Mouse (Mus musculus): Measurements from ENCODE around the gene Dnttip2. TPM values are rescaled to one million over a fixed set of nuclear protein-coding genes. Genes with fewer than 3 reads are reported as not detected.
A peak's percentile ranks its signal among the peaks of the same experiment; 100 is the strongest.
"Not testable (repeated sequence)": the region's sequence is repeated elsewhere in the genome, so short reads cannot be mapped to it uniquely, and the experiment has no call there.

Dnttip2 gene
- 63.8 and 65.0 TPM in 2 replicates for polyA plus RNA-seq (2015; fragmentation: Nextera tagmentation; extraction: Ambion mirVana)

- Histone ChIP-seq H3K4me3 (replicated peaks) (peak within 1 kb of the TSS; percentile 81), H3K4me1 (peaks cover 31% of the 10 kb centered on the region), H3K9ac (peak within 1 kb of the TSS; percentile 86), H3K36me3 (peaks cover 42% of the 10 kb centered on the region), H3K27me3 (no peaks in the 10 kb centered on the region), H3K27ac (replicated peaks) (peak within 1 kb of the TSS; percentile 61), H3K4me2 (replicated peaks) (peak within 1 kb of the TSS; percentile 53), H3K9me3 (replicated peaks) (no peaks in the 10 kb centered on the region)
- ATAC-seq (ENCODE audit: insufficient number of reproducible peaks, low FRiP score, low TSS enrichment, low read depth), result peak; percentile 97
- under 1% methylated on average over 57 of the region's 57 CpGs for WGBS
Measured at GRCm38 (mm10) chr3:122274241-122275024, at the start of gene Dnttip2. Dnttip2 (plus strand) TSS chr3:122274388.

- H3K27ac ChIP-seq (replicated peaks); H3K27me3 ChIP-seq; H3K4me2 ChIP-seq (replicated peaks); H3K4me3 ChIP-seq (replicated peaks); ATAC-seq (ENCODE audit: insufficient number of reproducible peaks, low FRiP score, low TSS enrichment, low read depth); H3K9me3 ChIP-seq (replicated peaks); H3K9ac ChIP-seq; H3K4me1 ChIP-seq; H3K36me3 ChIP-seq: not testable (repeated sequence)
- 46% methylated on average over 6 of the region's 6 CpGs for WGBS
Measured at GRCm38 (mm10) chr3:122226972-122227371, 47.2 kb upstream of the Dnttip2 start.

- no peak for ATAC-seq (ENCODE audit: insufficient number of reproducible peaks, low FRiP score, low TSS enrichment, low read depth)
- Histone ChIP-seq H3K4me3 (replicated peaks) (no peak overlapping the region), H3K9me3 (replicated peaks) (no peaks in the 10 kb centered on the region), H3K27ac (replicated peaks) (no peak overlapping the region), H3K9ac (no peak overlapping the region), H3K36me3 (no peaks in the 10 kb centered on the region), H3K27me3 (no peaks in the 10 kb centered on the region), H3K4me1 (no peaks in the 10 kb centered on the region), H3K4me2 (replicated peaks) (no peak overlapping the region)
- WGBS, result 50% methylated on average over 1 of the region's 1 CpGs
Measured at GRCm38 (mm10) chr3:122235772-122236171, 38.4 kb upstream of the Dnttip2 start.

GRCm38 (mm10) chr3:122242876-122243275 lies 31.3 kb upstream of the Dnttip2 start:
- no peaks in the 10 kb centered on the region for H3K27me3 ChIP-seq
- peaks cover 21% of the 10 kb centered on the region for H3K4me1 ChIP-seq
- no peak overlapping the region for H3K4me2 ChIP-seq (replicated peaks)
- H3K27ac ChIP-seq (replicated peaks), result no peak overlapping the region
- no peaks in the 10 kb centered on the region for H3K9me3 ChIP-seq (replicated peaks)
- WGBS, result 38% methylated on average over 6 of the region's 6 CpGs
- H3K36me3 ChIP-seq, result no peaks in the 10 kb centered on the region
- no peak overlapping the region for H3K4me3 ChIP-seq (replicated peaks)
- no peak for ATAC-seq (ENCODE audit: insufficient number of reproducible peaks, low FRiP score, low TSS enrichment, low read depth)
- H3K9ac ChIP-seq, result no peak overlapping the region

- WGBS, result 33% methylated on average over 14 of the region's 14 CpGs
- no peak for ATAC-seq (ENCODE audit: insufficient number of reproducible peaks, low FRiP score, low TSS enrichment, low read depth)
- no peaks in the 10 kb centered on the region for H3K9me3 ChIP-seq (replicated peaks)
- H3K36me3 ChIP-seq, result no peaks in the 10 kb centered on the region
- H3K9ac ChIP-seq, result no peak overlapping the region
- H3K4me1 ChIP-seq, result peaks cover 21% of the 10 kb centered on the region
- no peak overlapping the region for H3K4me3 ChIP-seq (replicated peaks)
- no peaks in the 10 kb centered on the region for H3K27me3 ChIP-seq
- H3K27ac ChIP-seq (replicated peaks), result no peak overlapping the region
- H3K4me2 ChIP-seq (replicated peaks), result no peak overlapping the region
Measured at GRCm38 (mm10) chr3:122243416-122244167, 30.6 kb upstream of the Dnttip2 start.

- H3K9me3 ChIP-seq (replicated peaks), result no peaks in the 10 kb centered on the region
- WGBS, result 46% methylated on average over 6 of the region's 6 CpGs
- peak overlapping the region; percentile 59 for H3K27ac ChIP-seq (replicated peaks)
- H3K4me2 ChIP-seq (replicated peaks), result peak overlapping the region; percentile 75
- H3K36me3 ChIP-seq, result no peaks in the 10 kb centered on the region
- H3K4me1 ChIP-seq, result peaks cover 21% of the 10 kb centered on the region
- H3K9ac ChIP-seq, result peak overlapping the region; percentile 31
- peak overlapping the region; percentile 87 for H3K4me3 ChIP-seq (replicated peaks)
- no peaks in the 10 kb centered on the region for H3K27me3 ChIP-seq
- no peak for ATAC-seq (ENCODE audit: insufficient number of reproducible peaks, low FRiP score, low TSS enrichment, low read depth)
Measured at GRCm38 (mm10) chr3:122244759-122245158, 29.4 kb upstream of the Dnttip2 start.

GRCm38 (mm10) chr3:122245215-122245877 lies 28.8 kb upstream of the Dnttip2 start, which contains the start of gene Gclm:
Gclm (plus strand) TSS chr3:122245557.
- peaks cover 21% of the 10 kb centered on the region for H3K4me1 ChIP-seq
- H3K27me3 ChIP-seq, result no peaks in the 10 kb centered on the region
- no peaks in the 10 kb centered on the region for H3K9me3 ChIP-seq (replicated peaks)
- peak; percentile 99 for ATAC-seq (ENCODE audit: insufficient number of reproducible peaks, low FRiP score, low TSS enrichment, low read depth)
- peak within 1 kb of the TSS; percentile 85 for H3K27ac ChIP-seq (replicated peaks)
- H3K4me3 ChIP-seq (replicated peaks), result peak within 1 kb of the TSS; percentile 87
- WGBS, result under 1% methylated on average over 88 of the region's 90 CpGs
- peak within 1 kb of the TSS; percentile 75 for H3K4me2 ChIP-seq (replicated peaks)
- no peaks in the 10 kb centered on the region for H3K36me3 ChIP-seq
- peak within 1 kb of the TSS; percentile 85 for H3K9ac ChIP-seq

GRCm38 (mm10) chr3:122245878-122246332 lies 28.3 kb upstream of the Dnttip2 start:
- H3K4me1 ChIP-seq, result peaks cover 21% of the 10 kb centered on the region
- peak overlapping the region; percentile 85 for H3K27ac ChIP-seq (replicated peaks)
- H3K36me3 ChIP-seq, result no peaks in the 10 kb centered on the region
- H3K4me2 ChIP-seq (replicated peaks), result peak overlapping the region; percentile 75
- ATAC-seq (ENCODE audit: insufficient number of reproducible peaks, low FRiP score, low TSS enrichment, low read depth), result peak; percentile 65
- no peaks in the 10 kb centered on the region for H3K9me3 ChIP-seq (replicated peaks)
- H3K4me3 ChIP-seq (replicated peaks), result peak overlapping the region; percentile 87
- peak overlapping the region; percentile 85 for H3K9ac ChIP-seq
- under 1% methylated on average over 50 of the region's 50 CpGs for WGBS
- no peaks in the 10 kb centered on the region for H3K27me3 ChIP-seq

GRCm38 (mm10) chr3:122246406-122246805 lies 27.8 kb upstream of the Dnttip2 start:
- no peaks in the 10 kb centered on the region for H3K9me3 ChIP-seq (replicated peaks)
- 30% methylated on average over 6 of the region's 6 CpGs for WGBS
- ATAC-seq (ENCODE audit: insufficient number of reproducible peaks, low FRiP score, low TSS enrichment, low read depth), result no peak
- H3K4me1 ChIP-seq, result peaks cover 21% of the 10 kb centered on the region
- H3K27ac ChIP-seq (replicated peaks), result no peak overlapping the region
- peak overlapping the region; percentile 87 for H3K4me3 ChIP-seq (replicated peaks)
- H3K27me3 ChIP-seq, result no peaks in the 10 kb centered on the region
- H3K36me3 ChIP-seq, result no peaks in the 10 kb centered on the region
- peak overlapping the region; percentile 85; the same call in 1 of the 2 replicates for H3K9ac ChIP-seq
- peak overlapping the region; percentile 75 for H3K4me2 ChIP-seq (replicated peaks)

- no peak for ATAC-seq (ENCODE audit: insufficient number of reproducible peaks, low FRiP score, low TSS enrichment, low read depth)
- Histone ChIP-seq H3K4me2 (replicated peaks) (peak overlapping the region; percentile 4; the same call in 1 of the 2 replicates), H3K4me3 (replicated peaks) (peak overlapping the region; percentile 87; the same call in 1 of the 2 replicates), H3K27me3 (no peaks in the 10 kb centered on the region), H3K27ac (replicated peaks) (no peak overlapping the region), H3K9me3 (replicated peaks) (no peaks in the 10 kb centered on the region), H3K36me3 (no peaks in the 10 kb centered on the region), H3K9ac (no peak overlapping the region), H3K4me1 (peaks cover 21% of the 10 kb centered on the region)
- 65% methylated on average over 12 of the region's 12 CpGs for WGBS
Measured at GRCm38 (mm10) chr3:122246986-122247767, 27.0 kb upstream of the Dnttip2 start.

All from embryonic facial prominence, embryonic 15.5 days (tissue).